Mouse (Mus musculus) effector memory CD4-positive, alpha-beta T cell, adult 7 months (primary cell): ENCODE data around the gene Fpr2. TPM values are rescaled to one million over a fixed set of nuclear protein-coding genes. Genes with fewer than 3 reads are reported as not detected.

Experiments
- polyA plus RNA-seq: library from polyadenylated mRNA; unstranded; fragments of 100-300 nt; shearing (Covaris generic); gene quantifications from one replicate; pipeline ENCODE4 v1.2.1, GENCODE M21; 2017

Fpr2 gene
- polyA plus RNA-seq = not detected

DNA sequence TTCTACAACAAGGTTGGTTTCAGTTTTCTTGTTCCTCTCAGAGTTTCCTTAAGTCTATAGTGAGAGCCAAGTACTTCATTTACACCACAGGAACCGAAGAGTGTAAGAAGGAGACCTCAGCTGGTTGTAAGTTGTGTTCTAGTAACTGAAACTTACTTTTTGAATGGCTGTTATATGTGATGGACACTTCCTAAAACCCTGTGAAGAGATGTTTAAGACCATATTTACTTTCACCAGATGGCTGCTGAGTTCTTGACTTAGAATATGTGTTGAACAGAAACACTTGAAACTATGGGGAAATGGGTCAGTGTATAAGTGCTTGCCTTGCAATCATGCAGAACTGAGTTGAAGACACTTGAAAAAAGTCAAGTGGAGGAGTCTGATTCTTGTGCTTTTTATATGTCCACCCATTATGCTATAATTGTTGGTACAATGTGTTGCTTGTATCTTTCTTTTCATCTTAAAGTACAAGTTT lies at the start of gene Fpr2, which contains the start of gene Fpr3:
Gene Fpr2 (plus strand): TSS at position 51 of the 475 bp plus-strand sequence.
Gene Fpr3 (plus strand): TSS at position 79 of the 475 bp plus-strand sequence.

DNA sequence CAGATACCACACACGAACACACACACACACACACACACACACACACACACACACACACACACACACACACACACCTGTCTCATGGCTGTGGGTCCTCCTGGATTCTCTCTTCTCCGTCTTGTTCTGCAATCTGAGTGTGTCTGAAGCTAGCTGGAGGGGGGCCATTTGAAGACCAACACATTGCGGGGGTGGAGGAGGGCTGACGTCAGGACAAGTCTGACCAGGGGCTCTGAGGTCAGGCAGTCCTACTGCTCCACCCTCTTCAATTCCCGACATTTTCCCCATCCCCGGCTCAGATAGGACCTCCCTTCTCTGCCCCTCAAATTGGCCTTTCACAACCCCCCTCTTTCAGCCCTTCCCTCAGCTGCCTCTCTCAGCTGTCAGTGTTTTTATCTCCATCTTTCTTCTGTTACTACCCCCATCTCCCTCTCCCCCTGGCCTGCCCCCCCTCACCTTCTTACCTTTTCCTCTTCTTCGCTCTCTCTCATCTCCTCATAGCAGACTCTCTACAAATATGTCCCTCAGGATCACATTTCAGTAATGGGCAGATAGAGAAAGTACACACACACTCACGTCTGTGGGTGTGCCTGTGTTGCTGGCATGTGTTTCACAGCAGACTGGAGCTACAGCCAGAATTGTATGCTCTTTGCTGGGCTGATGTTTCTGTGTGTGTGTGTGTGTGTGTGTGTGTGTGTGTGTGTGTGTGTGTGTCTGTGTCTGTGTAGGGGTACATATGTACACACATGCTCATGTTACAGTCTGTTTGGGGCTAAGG lies 32.4 kb upstream of the Fpr2 start, which contains the start of gene Has1:
Gene Has1 (minus strand): TSS at position 142 of the 775 bp plus-strand sequence.

DNA sequence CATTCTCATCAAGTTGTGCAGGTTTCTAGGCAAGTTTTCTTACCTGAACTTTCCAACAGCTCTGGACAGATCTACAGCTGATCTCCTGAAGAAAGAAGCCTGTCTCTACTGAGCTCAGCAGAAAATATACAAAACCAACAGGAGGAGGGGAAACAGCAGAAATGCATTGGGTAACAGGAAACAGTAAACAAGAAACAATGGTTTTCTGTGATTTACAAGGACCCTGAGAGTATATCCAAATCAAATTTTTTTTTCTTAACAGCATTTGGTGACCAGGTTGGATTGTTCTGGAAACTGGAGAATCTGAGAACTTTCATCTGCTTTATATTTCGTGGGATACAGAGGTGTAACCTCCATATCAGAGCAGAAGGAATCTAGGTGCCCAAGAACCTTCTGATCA lies 3.8 kb upstream of the Fpr2 start, which contains the start of gene Fpr1:
Gene Fpr1 (minus strand): TSS at position 101 of the 400 bp plus-strand sequence.

Other genes starting within 250 kb of the Fpr2 start
- gene Vmn2r90, start 184.1 kb upstream of the Fpr2 start, polyA plus RNA-seq = not detected
- gene Spaca6, start 60.7 kb upstream of the Fpr2 start, polyA plus RNA-seq = 3.2 TPM
- gene Has1, start 32.6 kb upstream of the Fpr2 start, polyA plus RNA-seq = 0.11 TPM
- gene Fpr1, start 3.9 kb upstream of the Fpr2 start, polyA plus RNA-seq = not detected
- gene Fpr3, start within 50 bp of the Fpr2 start, polyA plus RNA-seq = 0.61 TPM
- not detected for gene Fpr-rs4, start 133.9 kb downstream of the Fpr2 start, polyA plus RNA-seq
- 0.09 TPM for gene Vmn2r124, start 161.6 kb downstream of the Fpr2 start, polyA plus RNA-seq
- not detected for gene Vmn2r91, start 197.2 kb downstream of the Fpr2 start, polyA plus RNA-seq